Mouse (Mus musculus): ENCODE measurements at regions not wholly inside any gene's neighbourhood (a gene's known extent, or its start where the extent isn't known, plus 50 kb on each side); places are given as distances from the start of the nearest gene placed in this dataset.

GRCm38 (mm10) chr8:6388651-6389050 is 1283.5 kb upstream of the Slc10a2 start:
- peak; percentile 12 to 39 for DNase-seq (ENCODE audit: low spot score in 2 of 2)

DNA sequence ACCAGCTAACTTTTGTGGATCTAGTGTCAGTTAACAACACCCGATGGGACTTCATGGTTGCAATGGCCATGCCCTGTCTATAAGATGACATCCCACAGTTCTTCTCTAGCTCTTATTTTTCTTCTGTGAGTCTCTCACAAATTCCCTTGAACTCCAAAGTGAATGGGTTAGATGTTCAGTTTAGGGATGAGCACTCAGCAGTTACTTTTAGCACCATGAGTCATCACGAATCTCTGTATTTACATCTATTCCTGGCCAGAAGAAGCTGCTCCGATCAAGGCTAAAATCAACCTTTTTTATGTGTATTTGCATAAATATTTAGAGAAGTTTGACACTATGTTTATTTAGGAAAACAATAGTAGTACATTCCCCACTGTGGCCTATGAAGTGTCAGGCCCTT is 1269.6 kb upstream of the Slc10a2 start:
- no peak for DNase-seq (ENCODE audit: low spot score in 2 of 2)

GRCm38 (mm10) chr8:6361403-6361942 is 1256.3 kb upstream of the Slc10a2 start:
- DNase-seq (ENCODE audit: low spot score in 2 of 2), result no peak

DNA sequence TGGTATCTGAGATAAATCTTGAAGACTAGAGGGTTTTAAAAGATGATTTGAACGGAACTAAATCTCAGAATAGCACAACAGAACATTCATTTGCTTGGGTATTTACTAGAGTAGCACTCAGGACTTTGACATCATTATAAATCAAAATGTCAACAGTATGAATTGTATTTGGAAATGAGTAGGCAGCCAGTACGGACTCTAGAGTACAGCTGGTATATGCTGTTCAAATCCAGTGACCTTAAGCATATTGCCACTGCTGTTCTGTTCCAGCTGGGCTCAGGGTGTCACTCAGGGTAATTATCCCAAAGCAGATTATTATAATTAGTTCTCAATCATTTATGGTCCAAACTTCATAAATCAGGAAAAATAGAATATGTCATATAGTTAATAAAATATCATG is 1252.7 kb upstream of the Slc10a2 start:
- no peak for DNase-seq (ENCODE audit: low spot score in 2 of 2)

- DNase-seq (ENCODE audit: low spot score in 2 of 2), result no peak
Observed at GRCm38 (mm10) chr8:6350460-6350859, 1245.3 kb upstream of the Slc10a2 start.

DNA sequence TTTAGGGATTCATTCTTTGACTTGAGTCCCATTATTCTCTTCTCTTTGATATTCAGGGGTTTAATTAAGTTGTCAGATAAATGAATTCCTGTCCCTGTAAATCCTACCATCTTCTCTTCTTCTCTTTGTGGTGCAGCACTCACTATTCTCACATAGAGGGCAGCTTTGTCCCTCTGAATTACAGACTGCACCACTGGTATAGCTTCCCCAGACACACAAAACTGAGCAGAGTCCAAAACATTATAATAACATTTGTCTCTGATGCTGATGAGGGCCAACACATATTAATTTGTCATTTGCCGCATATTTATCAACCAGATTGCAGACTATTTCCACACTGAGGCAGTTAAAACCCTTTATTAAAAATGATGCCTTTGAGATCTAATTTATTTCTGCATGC is 1244.9 kb upstream of the Slc10a2 start:
- no peak for DNase-seq (ENCODE audit: low spot score in 2 of 2)

DNA sequence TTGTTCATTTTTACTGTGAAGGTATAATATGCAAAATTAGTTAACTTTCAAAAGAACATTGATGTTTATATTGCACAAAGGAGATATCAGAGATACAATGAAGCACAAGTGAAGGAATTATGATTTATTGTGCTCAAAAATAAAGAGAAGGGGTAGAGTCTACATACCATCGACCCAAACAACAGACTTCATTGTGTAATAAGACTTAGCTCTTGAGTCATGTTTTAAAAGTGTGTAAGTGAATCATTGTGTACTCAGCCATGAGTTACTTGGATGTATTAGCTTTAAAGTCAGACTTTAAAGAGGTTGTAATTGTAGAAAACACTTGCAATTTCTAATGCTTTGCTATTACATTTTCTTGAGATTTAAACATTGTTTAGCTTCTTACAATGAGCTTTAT is 1240.6 kb upstream of the Slc10a2 start:
- no peak for DNase-seq (ENCODE audit: low spot score in 2 of 2)

GRCm38 (mm10) chr8:6340158-6340855 is 1235.2 kb upstream of the Slc10a2 start:
- no peak for DNase-seq (ENCODE audit: low spot score in 2 of 2)

- no peak for DNase-seq (ENCODE audit: low spot score in 2 of 2)
Observed at GRCm38 (mm10) chr8:6334254-6334993, 1229.3 kb upstream of the Slc10a2 start.

GRCm38 (mm10) chr8:6321346-6321745 is 1216.2 kb upstream of the Slc10a2 start:
- no peak for DNase-seq (ENCODE audit: low spot score in 2 of 2)

DNA sequence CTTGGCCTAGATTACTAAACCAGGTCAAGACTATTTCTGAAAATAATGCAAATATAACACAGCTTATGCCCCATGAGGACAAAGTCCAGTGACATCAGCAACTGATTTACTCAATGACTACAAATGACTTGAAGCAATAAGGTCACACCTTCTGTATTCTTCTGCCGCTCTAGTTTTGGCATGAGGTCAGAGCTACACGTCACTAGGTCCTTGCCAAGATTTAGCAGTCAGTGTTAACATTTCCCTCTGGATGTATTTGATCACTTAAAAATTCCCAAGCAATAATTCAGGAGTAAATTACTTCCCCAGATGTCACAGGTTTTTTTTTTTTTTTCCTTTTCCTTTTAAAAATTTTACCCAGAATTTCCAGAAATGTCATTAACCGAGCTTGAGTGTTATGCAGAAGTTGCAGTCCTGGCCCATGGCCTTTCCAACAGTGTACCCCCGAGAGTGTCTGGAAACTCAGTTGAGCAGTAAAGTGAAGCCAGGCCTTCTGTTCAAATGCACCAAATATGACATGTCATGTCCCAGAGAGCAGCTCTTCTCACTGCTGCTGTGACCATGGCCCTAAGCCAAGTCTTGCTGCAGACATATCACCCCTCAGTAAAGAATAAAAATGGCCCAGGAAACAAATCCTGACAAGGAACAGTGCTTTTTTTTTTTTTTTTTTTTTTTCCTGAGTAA is 1210.2 kb upstream of the Slc10a2 start:
- no peak for DNase-seq (ENCODE audit: low spot score in 2 of 2)

- DNase-seq (ENCODE audit: low spot score in 2 of 2), result no peak
Observed at GRCm38 (mm10) chr8:6288889-6289288, 1183.7 kb upstream of the Slc10a2 start.

DNA sequence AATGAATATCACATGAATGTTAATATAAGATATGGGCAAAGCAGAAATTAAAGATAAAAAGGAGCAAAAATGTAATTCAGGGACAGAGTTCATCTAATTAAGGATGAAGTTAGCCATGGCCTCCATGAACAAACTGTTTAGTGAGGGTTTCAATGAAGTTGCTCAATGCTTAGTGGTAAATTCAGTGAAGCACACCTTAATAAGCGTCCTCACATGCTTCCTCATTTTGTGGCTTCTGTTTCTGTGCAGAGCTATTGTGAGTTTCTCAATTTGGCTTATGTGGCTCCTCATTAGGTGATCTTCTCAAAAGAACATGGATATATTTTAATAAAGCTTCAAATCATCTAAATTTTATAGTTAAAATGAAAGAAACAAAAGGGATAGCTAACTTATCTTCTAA is 1174.8 kb upstream of the Slc10a2 start:
- no peak for DNase-seq (ENCODE audit: low spot score in 2 of 2)

Data from left cerebral cortex, adult 18-20 months (tissue).